Mouse (Mus musculus): ENCODE measurements around the gene Foxn4. TPM values are rescaled to one million over a fixed set of nuclear protein-coding genes. Genes with fewer than 3 reads are reported as not detected.

The Foxn4 gene
- 0.47 and 1.4 TPM in 2 replicates for total RNA-seq (2014; rRNA removed)
- polyA plus RNA-seq (2015; fragmentation: Nextera tagmentation; extraction: Ambion mirVana): 0.36 and 0.47 TPM in 2 replicates

DNA sequence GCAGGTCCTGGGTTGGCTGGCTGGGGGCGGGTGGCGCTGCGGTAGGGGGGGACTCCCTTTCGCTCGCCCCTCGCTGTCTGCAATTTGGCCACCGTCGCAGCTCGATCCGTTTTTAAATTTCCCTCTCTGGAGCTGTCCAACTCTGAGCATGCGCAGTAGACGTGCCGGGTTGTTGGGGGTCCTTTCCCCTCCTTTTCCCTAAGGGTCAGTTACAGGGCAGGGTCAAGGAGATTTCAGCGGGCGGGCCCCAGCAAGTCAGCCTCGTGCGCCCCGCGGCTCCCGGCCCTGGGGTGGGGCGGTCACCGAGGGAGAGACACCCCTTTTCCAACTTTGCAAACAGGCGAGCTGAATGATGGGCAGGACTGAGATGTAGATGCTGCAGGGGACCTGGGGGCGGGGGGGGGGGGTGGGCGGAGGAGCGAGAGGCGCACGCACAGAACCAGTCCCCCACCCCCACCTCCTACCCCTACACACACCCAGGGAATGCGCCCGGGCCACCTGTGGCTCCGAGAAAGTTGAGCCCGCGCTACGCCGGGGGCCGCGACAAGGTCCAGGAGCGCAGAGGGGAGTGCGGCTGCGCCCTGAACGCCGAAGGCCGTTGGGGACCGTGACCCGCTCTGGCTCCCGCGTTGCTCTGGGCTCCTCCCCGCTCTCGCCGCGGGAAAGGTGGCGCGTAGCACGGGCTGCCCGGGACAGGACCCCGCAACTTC lies at the start of gene Foxn4:
Gene Foxn4 (minus strand): TSS at position 115 of the 710 bp plus-strand sequence.
- Histone ChIP-seq H3K4me1 (ENCODE audit: insufficient read depth, low read length) (no peaks in the 10 kb centered on the region), H3K4me3 (ENCODE audit: low read length) (peak within 1 kb of the TSS; percentile 38), H3K27ac (no peak within 1 kb of the TSS), H3K9ac (replicated peaks; ENCODE audit: low read length) (no peak within 1 kb of the TSS), H3K36me3 (ENCODE audit: insufficient read depth, low read length) (no peaks in the 10 kb centered on the region), H3K9me3 (ENCODE audit: low read length) (no peaks in the 10 kb centered on the region), H3K27me3 (ENCODE audit: insufficient read depth, low read length) (peaks cover 59% of the 10 kb centered on the region), H3K4me2 (ENCODE audit: low read depth, low read length) (peak within 1 kb of the TSS; percentile 64)
- ATAC-seq (peak; percentile 25; the same call in 1 of the 2 replicates), DNase-seq (ENCODE audit: low spot score) (peak; percentile 55)
- under 1% methylated on average over 35 of the region's 56 CpGs for WGBS
- no peak for TF ChIP-seq CTCF (IDR thresholded peaks at IDR 0.05; ENCODE audit: low read depth)

DNA sequence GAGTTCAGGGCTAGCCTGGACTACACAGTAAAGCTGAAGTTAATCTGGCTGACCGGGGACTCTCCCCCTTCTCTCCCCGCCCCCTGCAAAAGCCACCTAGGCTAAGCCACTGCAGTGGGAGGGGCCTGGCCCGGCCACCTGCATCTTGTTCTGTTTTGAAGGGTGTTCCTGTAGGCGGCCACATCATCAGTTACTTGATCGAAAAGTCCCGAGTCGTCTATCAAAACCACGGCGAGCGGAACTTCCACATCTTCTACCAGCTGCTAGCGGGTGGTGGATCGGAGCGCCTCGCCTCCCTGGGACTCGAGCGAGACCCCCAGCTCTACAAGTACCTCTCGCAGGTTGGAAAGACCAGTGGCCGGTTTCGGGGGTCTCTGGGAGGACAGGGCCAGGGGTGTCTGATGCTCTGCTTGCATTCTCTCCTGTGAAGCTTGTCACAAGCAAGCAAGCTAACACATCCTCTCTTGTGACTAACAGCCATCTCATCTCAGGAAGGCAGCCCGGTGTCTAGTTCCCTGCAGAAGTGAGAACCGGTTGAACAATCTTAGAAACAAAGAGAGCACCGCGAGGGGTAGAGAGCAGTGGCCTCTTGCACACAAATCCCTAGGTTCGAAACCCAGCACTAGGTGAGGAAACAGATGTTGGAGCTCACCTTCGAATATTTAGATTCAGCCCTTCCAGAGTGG lies 49.6 kb upstream of the Foxn4 start:
- no peak for TF ChIP-seq CTCF (IDR thresholded peaks at IDR 0.05; ENCODE audit: low read depth)
- no peak overlapping the region for H3K4me3 ChIP-seq (ENCODE audit: low read length)
- no peak for DNase-seq (ENCODE audit: low spot score)
- no peak overlapping the region for H3K27ac ChIP-seq
- WGBS: 60% methylated on average over 25 of the region's 25 CpGs
- H3K36me3 ChIP-seq (ENCODE audit: insufficient read depth, low read length): no peaks in the 10 kb centered on the region
- no peaks in the 10 kb centered on the region for H3K27me3 ChIP-seq (ENCODE audit: insufficient read depth, low read length)
- no peak for ATAC-seq
- no peaks in the 10 kb centered on the region for H3K9me3 ChIP-seq (ENCODE audit: low read length)
- no peak overlapping the region for H3K9ac ChIP-seq (replicated peaks; ENCODE audit: low read length)
- H3K4me1 ChIP-seq (ENCODE audit: insufficient read depth, low read length): no peaks in the 10 kb centered on the region
- H3K4me2 ChIP-seq (ENCODE audit: low read depth, low read length): no peak overlapping the region

DNA sequence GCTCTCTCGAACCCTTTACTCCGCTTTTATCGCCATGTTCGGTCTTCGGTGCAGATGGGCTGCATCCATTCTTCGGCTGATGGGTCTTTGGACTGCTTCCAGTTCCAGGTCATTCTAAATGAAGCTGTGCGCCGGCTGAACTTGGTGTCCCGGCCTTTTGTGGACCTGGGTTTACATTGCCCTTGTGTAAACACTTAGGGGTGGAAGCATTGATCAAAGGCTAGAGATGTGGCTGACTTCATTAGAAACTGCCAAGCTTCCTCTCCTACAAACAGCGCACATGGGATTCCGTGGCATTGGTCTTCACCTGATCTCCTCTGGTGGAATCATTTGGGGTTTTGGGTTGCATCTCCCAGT lies 36.1 kb upstream of the Foxn4 start:
- Histone ChIP-seq H3K9ac (replicated peaks; ENCODE audit: low read length) (no peak overlapping the region), H3K4me2 (ENCODE audit: low read depth, low read length) (peak overlapping the region; percentile 36), H3K27ac (no peak overlapping the region), H3K27me3 (ENCODE audit: insufficient read depth, low read length) (peaks cover 6% of the 10 kb centered on the region; the same call in 1 of the 2 replicates), H3K36me3 (ENCODE audit: insufficient read depth, low read length) (no peaks in the 10 kb centered on the region), H3K9me3 (ENCODE audit: low read length) (no peaks in the 10 kb centered on the region), H3K4me1 (ENCODE audit: insufficient read depth, low read length) (no peaks in the 10 kb centered on the region), H3K4me3 (ENCODE audit: low read length) (no peak overlapping the region)
- DNase-seq (ENCODE audit: low spot score) (no peak), ATAC-seq (no peak)
- no peak for TF ChIP-seq CTCF (IDR thresholded peaks at IDR 0.05; ENCODE audit: low read depth)
- WGBS: 41% methylated on average over 11 of the region's 11 CpGs

DNA sequence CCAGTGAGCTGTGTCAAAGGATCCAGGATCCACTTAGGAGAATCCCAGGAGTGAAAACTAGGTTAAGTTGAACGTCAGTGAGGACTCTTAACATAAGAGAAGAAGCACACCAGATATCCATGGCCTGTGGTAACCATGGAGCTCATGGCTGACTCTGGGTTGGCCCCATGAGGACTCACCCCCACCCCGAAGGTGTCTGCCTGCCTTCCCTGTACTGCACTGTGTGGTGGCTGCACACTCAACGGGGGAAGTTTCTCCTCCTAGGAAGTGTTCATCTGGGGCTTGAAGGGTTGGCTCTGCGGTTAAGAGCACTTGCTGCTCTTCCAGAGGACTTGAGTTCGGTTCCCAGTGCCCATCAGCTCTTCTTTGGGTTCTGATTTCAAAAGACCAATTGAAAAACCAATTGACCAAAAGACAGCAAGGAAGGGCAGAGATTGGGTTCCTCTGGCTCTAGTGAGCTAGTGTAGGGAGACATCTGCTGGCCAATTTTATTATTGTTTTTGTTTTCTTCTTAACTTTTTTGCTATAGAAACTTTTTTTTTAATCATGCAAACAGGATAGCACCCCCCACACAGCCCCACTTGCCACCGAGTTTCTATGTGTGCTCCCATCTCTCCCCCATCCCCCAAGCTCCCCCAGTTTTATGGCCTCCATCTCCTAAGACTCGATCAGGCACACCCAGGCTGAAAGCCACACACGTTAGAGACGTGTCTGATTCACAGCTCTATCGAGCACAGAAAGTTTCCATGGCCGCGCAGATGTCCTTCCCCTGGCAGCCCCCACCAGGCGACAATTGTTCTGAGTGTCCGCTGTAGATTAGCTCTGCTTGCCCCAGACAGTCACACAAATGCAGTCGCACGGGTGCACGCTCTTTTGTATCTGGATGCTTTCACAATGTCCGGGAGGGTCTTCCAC lies 35.4 kb upstream of the Foxn4 start:
- WGBS: 38% methylated on average over 18 of the region's 18 CpGs
- peak overlapping the region; percentile 36 for H3K4me2 ChIP-seq (ENCODE audit: low read depth, low read length)
- no peaks in the 10 kb centered on the region for H3K9me3 ChIP-seq (ENCODE audit: low read length)
- H3K9ac ChIP-seq (replicated peaks; ENCODE audit: low read length): no peak overlapping the region
- peaks cover 6% of the 10 kb centered on the region; the same call in 1 of the 2 replicates for H3K27me3 ChIP-seq (ENCODE audit: insufficient read depth, low read length)
- no peak overlapping the region for H3K4me3 ChIP-seq (ENCODE audit: low read length)
- TF ChIP-seq CTCF (IDR thresholded peaks at IDR 0.05; ENCODE audit: low read depth): peak; percentile 75
- H3K36me3 ChIP-seq (ENCODE audit: insufficient read depth, low read length): no peaks in the 10 kb centered on the region
- DNase-seq (ENCODE audit: low spot score) (peak; percentile 88), ATAC-seq (peak; percentile 34; the same call in 1 of the 2 replicates)
- no peak overlapping the region for H3K27ac ChIP-seq
- no peaks in the 10 kb centered on the region for H3K4me1 ChIP-seq (ENCODE audit: insufficient read depth, low read length)

DNA sequence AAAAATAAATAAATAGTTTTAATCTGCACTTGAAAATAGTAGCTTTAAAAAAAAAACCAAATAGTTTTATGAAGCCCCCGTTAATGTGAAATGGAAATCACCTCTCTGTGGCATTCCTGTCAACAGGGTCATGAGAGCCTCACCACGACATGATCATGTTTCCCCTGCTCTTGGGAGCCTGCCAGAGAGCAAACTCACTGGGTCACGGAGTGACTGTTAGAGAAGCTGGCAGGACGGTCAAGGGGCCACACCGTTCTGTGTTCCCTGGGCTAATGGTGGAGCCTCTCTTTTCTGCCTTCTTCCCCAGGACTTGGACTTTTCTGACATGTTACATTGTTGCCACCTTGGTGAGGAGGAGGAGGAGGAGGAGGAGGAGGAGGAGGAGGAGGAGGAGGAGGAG lies 32.9 kb upstream of the Foxn4 start:
- Histone ChIP-seq H3K36me3 (ENCODE audit: insufficient read depth, low read length) (no peaks in the 10 kb centered on the region), H3K27me3 (ENCODE audit: insufficient read depth, low read length) (peaks cover 6% of the 10 kb centered on the region; the same call in 1 of the 2 replicates), H3K4me2 (ENCODE audit: low read depth, low read length) (no peak overlapping the region), H3K9me3 (ENCODE audit: low read length) (no peaks in the 10 kb centered on the region), H3K9ac (replicated peaks; ENCODE audit: low read length) (no peak overlapping the region), H3K4me1 (ENCODE audit: insufficient read depth, low read length) (no peaks in the 10 kb centered on the region), H3K27ac (no peak overlapping the region), H3K4me3 (ENCODE audit: low read length) (no peak overlapping the region)
- TF ChIP-seq CTCF (IDR thresholded peaks at IDR 0.05; ENCODE audit: low read depth): no peak
- DNase-seq (ENCODE audit: low spot score): no peak
- ATAC-seq: no peak
- WGBS: 61% methylated on average over 5 of the region's 5 CpGs

DNA sequence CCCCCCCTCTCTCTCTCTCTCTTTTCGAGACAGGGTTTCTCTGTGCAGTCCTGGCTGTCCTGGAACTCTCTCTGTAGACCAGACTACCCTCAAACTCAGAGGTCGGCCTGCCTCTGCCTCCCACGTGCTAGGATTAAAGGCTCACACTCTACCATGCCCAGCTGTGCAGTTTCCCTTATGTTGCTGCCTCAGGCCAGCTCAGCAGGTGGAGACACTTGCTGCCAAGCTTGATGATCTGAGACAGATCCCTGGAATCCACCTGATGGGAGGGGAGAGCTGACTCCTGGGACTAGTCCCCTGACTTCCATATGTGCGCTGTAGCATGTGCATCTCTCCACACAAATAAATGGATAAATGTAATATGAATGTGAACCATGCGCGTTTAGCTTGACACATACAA lies 29.6 kb upstream of the Foxn4 start:
- no peaks in the 10 kb centered on the region for H3K27me3 ChIP-seq (ENCODE audit: insufficient read depth, low read length)
- WGBS: 79% methylated on average over 6 of the region's 6 CpGs
- ATAC-seq: no peak

More for the DNA sequence above, 29.6 kb upstream of the Foxn4 start:
- H3K4me3 ChIP-seq (ENCODE audit: low read length): no peak overlapping the region
- no peaks in the 10 kb centered on the region for H3K36me3 ChIP-seq (ENCODE audit: insufficient read depth, low read length)
- DNase-seq (ENCODE audit: low spot score): no peak
- peaks cover 4% of the 10 kb centered on the region; the same call in 1 of the 2 replicates for H3K4me1 ChIP-seq (ENCODE audit: insufficient read depth, low read length)
- H3K9me3 ChIP-seq (ENCODE audit: low read length): no peaks in the 10 kb centered on the region
- H3K27ac ChIP-seq: no peak overlapping the region
- H3K4me2 ChIP-seq (ENCODE audit: low read depth, low read length): no peak overlapping the region
- H3K9ac ChIP-seq (replicated peaks; ENCODE audit: low read length): no peak overlapping the region
- no peak for TF ChIP-seq CTCF (IDR thresholded peaks at IDR 0.05; ENCODE audit: low read depth)
